Mouse (Mus musculus) inflammation-experienced regulatory T-cells, adult 6 months (primary cell): ENCODE results near the gene Cdyl. TPM values are rescaled to one million over a fixed set of nuclear protein-coding genes. Genes with fewer than 3 reads are reported as not detected.
"Not testable (repeated sequence)": the region's sequence is repeated elsewhere in the genome, so short reads cannot be mapped to it uniquely, and the experiment has no call there.

ENCODE experiments used
- ATAC-seq: one replicate; pipeline ENCODE4 v1.8.0; 2017
- polyA plus RNA-seq, 3 experiments: library from polyadenylated mRNA; unstranded; fragments of 100-300 nt; shearing (Covaris generic); gene quantifications; one replicate each; pipeline ENCODE4 v1.2.1; 2017

Cdyl gene
- polyA plus RNA-seq, 3 experiments from 2014 or later, result 3.7 to 5.4 (median 4.2) TPM

DNA sequence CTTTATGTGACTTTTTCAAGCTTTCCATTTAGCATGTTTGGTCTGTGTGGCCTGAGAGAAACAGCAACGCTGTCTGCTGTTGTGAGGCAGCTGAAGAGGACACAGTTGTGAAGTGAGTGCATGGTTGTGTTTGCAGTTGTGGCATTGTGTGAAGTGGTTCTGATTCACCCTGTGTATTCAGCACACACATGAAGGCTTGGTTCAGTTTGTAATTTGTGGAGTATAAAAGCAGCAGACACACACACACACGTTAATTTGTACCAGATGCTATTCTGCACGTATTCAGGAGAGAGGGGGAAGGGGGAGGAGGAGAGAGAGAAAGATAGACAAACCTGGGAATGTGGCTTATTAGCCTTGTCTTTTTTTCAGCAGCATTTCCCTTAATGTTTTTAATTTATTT lies 146.1 kb downstream of the Cdyl start:
- no peak for ATAC-seq

DNA sequence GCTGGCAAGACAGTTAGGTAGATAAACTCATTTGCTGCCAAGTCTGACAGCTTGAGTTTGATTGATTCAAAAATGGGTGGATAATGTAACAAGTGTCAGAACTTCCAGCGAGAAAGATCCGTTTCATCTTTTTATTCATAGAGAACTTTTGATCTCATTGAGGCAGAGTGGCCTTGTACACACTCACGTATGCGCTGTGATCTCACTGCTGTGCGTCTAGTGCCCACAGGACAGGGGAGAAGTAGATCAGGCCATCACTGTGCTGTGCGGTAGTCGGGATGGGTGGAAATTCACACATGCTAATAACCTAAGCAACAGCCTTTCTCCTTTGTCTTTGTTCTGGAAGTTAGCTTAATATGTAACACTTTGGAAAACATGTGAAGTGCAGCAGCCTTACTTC lies 146.5 kb downstream of the Cdyl start:
- ATAC-seq, result no peak

DNA sequence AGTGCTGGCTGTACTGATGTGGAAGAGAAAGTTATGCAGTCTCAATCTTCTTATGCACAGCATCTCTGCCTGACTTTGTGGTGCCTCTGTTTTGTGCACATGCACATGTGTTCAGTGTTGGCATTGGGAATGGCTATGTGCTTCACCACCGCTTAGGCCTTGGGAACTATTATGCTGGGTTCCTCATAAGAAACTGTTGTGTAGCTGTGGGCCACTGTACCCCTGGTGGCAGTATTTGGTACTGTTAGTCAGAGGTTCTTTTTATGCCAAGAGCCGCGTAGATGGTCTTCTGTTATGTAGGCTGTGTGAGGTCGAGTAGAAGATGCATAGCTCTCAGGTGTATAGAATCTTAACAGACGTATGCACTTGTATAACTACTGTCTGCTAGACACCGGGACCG lies 147.4 kb downstream of the Cdyl start:
- ATAC-seq, result no peak

DNA sequence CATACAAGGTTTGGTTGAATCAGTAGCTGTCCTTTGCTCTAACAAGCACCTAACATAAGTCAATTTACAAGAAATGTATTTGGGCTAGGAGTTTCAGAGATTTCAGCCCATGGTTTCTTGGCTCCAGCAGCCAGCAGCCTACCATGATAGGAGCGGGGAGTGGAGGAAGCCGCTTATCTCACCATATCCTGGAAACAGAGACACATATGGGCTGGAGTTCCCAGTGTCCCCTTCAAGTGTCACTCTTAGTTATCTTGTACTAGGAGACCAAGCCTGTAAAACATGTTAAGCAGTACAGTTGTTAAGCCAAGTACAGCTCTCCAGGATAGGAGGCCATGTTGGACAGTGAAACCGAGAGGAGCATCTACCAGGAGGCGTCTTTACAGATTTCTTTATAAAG lies 147.9 kb downstream of the Cdyl start:
- ATAC-seq, result no peak

DNA sequence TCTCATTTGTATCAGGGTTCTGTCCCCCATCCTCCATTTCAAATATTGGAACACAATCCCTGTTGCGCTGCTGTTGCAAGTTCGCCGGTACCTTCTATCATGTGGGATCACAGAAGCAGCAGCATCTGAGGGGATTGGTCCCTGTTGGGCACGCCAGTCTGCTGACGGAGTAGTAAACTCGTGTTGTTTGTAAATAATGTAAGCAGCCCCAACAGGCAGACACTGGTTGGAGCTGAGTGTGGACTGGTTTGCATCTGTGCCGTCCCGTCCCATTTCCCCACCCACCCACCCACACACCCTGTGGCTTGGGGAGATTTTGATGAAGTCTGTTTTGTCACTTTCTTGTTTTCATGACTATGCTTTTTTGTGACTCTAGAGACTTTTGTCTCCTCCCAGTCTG lies 148.3 kb downstream of the Cdyl start:
- ATAC-seq, result peak; percentile 60

DNA sequence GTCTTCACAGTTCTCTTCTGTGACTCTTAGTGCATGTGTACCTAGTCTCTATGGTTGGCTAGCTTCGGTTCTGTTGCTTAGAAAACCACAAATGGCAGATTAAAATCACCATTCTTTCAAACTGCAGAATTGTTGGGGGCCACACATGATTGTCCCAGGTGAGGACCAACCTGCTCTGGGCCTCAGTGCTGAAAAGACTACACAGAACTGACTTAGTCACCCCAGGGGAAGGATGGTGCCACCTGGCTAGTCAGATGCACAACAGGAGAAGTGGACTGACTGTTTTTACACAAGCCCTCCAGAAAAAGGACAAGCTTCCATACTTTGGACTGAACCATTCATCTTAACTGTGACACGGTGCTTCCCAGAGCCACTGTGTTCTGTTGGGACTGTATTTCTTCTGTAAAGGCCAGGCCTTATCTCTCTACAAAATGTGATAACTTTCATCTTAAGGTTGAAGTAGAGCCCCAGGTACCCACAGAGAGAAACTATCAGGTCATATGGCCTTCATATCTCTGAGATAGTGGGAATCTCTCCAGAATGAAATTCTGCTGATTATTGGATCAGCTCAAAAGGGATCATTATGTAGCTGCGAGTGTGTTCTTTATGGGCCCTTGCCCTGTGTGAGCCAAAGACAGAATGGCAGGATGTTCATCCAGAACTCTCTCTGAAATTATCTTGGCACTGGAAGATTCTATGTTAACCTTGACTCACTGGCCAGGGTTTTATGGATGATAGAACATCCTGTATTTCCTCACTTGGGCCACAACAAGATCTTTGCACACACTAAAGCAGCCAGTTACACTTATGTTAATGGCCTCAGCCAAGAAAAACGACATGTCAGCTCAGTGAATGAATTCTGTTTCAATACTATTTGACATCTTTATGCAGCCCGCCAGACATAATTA lies 149.9 kb downstream of the Cdyl start:
- ATAC-seq, result no peak

DNA sequence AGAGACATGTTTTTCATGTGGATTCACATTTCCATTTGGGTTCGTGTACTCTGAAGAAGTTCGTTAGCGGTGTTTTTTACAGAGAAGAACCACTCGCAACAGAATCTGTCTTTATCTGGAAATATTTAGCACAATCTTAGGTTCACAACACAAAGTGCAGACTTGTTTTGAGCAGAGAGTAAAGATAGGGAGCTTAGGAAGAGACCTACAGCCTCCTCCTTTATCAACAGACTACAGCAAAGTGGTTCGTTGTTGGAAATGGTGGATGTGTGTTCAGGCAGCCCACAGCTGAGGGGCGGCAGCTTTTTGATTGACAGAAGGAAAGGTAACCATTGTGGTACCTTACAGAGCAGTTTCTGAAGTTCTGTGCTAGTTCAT lies 150.5 kb downstream of the Cdyl start:
- no peak for ATAC-seq

DNA sequence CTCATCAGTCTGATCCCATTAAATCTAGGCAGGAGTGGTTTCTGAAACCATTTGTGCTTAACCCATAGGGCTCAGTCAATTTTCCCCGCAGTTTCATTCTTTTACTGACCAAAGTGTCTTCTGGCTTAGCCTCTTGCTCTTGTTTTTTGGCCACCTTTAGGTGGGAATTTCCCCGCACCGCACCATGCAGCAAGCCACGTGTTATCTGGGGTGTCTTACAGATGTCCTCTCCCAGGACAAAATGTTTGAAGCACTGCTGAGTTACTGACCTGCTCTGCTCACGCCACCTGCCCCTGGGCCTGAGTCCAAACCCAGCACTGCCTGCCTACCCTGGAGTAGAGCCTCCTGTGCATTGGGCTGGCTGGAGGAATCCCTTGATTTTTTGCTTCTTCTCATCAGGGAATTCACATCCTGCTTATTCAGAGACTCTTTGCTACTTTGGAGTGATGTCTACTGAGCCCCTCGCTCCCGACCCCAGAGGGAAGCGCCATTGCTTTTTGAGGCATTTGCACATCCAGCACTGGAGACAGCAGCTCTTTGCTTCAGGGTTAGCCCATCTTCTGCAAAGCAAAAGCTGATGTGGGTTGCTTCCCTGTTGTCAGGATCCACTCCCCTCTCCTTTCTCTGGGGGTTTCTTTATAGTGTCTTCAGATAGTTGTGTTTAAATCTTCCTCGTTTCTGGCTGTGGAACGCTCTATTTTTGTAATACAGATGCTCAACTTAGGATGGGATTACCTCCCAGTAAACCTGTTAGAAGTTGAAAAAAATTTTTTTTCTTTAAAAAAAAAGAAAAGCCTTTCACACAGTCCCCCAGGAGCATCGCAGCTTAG lies 151.9 kb downstream of the Cdyl start:
- no peak for ATAC-seq

DNA sequence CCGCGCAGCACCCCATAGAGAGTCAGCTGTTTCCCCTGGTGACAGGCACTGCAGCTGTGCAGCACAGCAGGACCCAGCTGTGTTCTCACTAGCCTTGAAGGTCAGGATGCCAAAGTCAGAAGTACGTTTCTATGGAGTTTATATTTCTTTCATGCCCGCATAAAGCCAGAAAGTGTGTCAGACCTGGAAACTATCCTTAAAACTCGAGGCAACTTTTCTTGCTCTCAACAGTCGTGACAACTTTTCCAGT lies 152.5 kb downstream of the Cdyl start:
- no peak for ATAC-seq

DNA sequence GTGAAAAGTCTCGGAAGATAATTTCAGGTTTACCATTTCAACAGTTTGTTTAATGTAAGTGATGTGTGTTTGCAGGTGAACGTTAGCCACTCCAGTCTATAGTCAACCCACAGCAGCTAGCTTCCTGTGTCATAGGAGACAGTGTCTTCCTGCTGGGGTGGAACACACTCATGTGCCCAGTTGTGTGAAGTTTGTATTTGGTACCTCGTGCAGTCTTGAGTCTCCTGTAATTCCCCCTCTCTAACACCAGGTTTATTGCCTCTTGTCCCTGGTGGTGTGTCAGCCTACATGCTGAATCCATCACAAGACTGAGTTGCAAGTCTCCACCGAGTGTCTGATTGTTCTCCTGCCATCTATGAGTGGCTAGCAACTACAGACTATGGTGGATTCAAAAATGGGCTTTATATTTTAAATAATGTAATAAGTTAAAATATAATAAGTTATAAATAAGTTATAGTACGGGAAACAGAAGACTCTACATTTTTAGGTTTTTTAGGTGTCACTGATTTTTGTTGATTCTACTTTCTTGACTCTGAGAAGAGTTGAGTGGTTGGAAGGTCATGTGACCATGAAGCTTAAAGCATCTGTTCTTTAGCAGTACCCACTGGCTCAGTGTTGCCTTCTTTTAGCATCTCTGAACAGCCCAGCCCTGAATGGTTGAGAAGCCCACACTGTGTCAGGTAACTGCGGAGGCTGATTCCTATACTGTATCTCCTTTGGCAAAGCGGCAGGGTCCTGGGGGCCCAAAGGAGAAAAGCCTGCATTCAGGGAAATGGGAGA lies 153.9 kb downstream of the Cdyl start:
- peak; percentile 42 for ATAC-seq

DNA sequence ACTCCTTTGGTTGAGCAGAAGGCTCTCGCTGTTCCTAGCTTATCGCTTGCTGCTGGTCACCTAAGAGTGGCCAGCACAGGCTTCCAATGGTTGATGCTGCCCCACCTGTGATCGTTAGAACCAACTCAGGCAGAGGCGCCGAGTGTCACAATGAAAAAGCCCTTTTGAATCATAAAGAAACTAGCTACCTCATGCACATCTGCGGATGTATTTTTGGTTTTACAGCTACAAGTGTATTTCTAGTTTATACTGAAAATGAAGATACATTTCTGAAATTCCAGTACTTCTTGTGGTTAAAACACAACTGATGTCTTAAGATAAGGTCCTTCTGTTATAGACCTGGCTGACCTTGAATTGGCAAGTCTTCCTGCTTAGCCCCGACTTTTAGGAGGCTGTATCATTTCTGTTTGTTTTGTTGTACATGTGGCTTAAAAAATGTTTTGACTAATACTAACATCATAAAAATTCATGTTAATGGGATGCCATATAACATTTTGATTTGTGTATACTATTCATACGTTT lies 155.6 kb downstream of the Cdyl start:
- no peak for ATAC-seq

DNA sequence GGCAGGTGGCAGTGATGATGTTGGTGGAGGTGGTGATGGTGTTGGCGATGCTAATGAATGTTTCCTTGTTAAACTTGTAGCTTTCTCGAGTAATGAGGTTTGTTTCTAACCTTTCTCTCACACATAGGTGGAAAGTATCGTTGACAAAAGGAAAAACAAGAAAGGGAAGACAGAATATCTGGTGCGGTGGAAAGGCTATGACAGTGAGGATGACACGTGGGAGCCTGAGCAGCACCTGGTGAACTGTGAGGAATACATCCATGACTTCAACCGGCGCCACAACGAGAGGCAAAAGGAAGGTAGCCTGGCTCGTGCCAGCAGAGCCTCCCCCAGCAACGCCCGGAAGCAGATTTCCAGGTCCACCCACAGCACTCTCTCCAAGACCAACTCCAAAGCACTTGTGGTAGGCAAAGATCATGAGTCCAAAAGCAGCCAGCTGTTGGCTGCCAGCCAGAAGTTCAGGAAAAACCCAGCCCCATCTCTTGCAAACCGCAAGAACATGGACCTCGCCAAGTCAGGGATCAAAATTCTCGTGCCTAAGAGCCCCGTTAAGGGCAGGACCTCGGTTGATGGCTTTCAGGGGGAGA lies 156.2 kb downstream of the Cdyl start:
- no peak for ATAC-seq

DNA sequence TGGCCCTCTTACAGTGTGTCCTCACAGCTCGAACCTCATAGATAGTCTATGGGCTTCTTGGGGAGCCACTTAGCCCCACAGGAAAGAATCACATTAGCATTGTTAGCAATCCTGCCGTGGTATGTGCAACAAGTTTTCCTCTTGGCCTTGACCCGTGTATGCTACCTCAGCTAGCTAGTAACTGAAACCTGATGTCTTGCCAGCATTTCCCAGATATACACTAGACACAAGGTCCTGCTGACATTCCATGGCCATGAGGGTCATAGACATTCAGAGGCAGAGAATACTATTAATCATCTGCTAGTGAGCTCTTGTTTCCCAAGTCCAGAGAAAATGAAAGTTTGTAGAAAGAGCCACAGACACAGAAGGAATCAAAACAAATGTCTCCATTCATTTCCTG lies 158.0 kb downstream of the Cdyl start:
- ATAC-seq, result no peak

DNA sequence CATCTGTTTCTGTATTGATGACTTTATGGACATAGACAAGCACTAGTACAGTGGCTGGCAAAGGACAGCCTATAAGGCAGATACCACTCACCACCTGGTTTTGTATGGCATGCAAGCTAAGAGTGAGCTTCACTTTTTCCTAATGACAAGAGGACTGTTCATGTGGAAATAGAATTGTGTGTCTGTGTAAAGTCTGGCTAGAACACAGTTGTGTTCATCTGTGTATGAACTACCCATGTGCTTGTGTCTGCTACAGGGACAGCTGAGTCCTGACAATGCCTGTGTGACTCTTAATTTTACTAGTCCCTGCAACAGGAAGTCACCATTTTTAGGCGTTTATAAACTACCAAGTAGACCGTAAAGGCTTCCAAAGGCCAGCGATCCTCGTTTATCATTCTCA lies 158.4 kb downstream of the Cdyl start:
- ATAC-seq, result no peak

DNA sequence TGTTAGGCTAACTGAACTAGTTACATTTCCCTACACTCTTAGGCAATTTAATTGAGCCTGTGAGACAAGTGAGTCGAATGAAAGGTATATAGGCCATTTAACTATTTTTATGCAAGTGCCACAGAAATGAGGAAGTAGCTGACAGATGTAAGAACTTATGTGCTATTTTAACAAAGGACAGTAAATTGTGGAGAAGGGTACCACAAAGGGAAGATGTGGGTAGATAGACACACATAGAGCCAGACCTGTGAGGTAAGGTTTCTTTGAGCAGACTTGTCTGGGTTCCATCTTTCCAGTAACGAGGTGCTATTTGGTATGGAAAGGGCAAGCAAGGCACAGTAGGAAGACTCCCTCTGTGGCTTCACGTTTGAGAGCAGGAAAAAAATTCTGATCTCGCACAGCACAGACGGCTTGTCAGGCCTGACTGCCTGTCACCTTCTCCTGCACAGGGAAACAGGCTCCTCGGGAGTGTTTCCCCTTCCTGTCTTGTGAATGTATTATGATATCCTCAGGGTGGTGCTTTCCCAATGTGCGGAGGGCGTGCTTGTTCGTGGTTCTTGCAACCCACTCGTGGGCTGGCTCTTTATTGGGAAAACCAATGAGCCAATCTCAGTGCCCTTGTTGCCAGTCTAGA lies 162.3 kb downstream of the Cdyl start:
- ATAC-seq, result no peak

DNA sequence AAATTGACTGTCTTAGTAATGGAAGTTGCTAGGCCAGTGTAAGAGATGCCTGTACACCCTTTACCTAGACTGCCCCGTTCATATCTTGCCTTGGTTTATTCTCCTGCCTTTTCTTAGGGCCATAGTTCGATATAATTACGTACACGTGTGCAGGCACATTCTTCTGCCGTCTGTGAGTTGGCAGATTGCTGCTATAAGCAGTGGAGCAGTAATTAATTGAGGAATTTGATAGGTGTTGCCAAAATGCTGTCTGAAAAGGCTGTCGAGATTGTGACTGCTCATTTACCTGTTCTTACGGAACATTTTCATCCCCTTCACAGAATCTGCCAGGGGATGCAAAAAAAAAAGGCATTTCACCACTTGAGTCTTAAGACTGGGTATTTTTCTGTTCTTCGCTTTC lies 163.2 kb downstream of the Cdyl start:
- no peak for ATAC-seq

DNA sequence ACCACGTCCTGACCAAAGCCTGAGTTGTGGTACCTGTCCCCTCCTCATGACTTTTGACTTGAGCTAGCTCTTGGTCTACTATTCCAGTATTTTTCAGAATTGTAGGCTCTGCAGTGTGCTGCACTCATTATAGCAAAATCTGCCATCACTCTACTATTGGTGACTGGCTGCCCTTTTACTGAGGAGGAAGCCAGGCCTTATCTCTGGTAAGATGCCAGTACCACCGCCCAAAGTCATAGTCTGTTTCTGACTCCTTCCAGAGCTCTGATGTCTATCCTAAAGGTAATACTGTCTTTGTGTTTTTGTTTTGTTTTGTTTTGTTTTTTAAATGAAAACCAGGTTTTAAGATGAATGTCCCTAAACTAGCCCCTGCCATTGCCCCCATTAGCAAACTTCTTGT lies 166.0 kb downstream of the Cdyl start:
- ATAC-seq, result no peak

DNA sequence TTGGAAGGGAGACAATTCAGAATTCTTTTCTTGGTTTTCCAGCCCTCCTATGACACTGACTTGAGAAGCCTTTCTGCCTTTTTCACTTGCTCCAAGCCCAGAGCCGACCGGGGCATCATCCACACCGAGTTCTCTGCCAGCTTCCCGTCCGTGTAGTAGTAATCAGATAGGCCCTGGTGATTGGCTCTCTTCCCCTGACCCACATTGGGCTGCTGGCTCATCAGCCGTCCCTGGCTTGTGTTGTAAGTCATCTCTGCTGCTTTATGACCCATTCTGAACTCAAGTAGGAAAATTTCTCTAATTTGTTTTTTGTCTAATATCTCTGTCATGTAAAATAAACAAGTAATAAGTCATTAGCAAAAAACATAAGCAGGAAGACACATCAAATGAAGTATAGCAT lies 173.0 kb downstream of the Cdyl start:
- ATAC-seq, result no peak

DNA sequence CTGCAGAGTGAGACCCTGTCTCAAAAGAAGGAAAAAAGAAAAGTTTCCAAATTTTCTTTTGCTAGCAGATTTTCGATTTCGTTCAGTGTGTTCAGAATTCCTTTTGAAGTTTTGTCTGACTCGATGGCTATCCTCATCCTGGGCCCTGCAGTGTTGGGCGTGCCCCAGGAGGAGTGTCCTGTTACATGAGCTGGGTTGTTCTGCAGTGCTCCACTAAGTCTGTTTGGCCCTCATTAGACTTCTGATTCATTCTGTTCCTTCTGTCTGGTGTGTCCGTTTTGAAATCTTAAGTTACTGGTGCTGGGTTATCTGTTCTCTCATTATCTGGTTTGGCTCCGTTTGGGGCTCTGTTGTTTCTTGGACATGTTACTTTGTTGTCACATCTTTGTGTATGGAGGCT lies 174.3 kb downstream of the Cdyl start:
- ATAC-seq, result no peak

DNA sequence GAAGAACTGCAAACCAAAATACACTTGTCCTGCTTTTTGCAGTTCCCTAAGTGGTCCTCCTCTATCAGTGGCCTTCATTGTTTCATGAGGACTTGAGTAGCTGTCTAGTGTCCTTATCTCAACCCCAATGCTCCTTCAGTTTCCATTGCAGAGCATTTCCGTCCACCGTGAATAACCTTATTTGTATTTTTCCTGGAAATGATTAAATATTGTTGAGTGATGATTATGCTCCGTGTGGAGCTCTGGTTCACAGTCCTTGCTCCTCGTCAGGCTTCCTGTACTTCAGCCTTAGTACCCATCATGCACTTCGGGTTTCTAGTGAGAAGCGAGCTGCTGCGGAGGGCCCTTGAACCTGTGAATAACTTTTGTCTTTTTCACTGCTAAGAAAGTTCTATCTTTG lies 176.0 kb downstream of the Cdyl start:
- no peak for ATAC-seq

DNA sequence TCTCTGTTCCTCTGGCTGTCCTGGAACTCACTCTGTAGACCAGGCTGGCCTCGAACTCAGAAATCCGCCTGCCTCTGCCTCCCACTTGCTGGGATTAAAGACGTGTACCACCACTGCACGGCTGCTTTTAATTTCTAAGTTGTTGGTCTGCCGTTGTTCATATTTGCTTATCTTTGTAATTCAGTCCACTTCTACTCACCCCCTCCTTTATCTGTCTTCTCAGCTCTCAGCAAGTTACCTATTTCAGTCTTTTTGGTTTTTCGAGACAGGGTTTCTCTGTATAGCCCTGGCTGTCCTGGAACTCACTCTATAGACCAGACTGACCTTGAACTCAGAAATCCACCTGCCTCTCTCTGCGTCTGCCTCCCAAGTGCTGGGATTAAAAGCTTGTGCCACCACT lies 176.9 kb downstream of the Cdyl start:
- not testable (repeated sequence) for ATAC-seq

DNA sequence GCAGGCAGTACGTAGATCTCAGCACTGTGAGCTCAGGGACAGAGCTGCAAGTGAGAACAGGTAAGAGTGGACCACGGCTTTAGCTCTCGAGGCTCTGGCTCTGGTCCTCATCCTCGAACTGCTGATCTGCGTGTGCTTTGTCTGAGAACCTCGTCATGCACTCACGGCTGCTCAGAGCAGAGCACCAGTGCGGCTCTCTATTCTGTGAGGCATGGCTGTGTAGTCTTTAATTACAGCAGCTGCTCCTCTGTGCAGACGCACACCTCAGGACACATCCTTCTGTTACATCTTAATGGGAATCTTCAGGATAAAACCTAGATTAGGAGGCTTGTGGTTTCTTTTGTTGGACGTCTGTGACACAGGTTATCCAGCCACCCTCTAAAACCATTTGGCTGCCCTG lies 180.5 kb downstream of the Cdyl start:
- no peak for ATAC-seq
